Mouse (Mus musculus) megakaryocyte progenitor cell, adult 5-6 weeks (primary cell): ENCODE data around the gene Pcbd2. TPM values are rescaled to one million over a fixed set of nuclear protein-coding genes. Genes with fewer than 3 reads are reported as not detected.

Source experiments
- ATAC-seq: replicated peaks from 2 replicates; pipeline ENCODE4 v1.8.0; 2016; ENCODE audit warnings: mild to moderate bottlenecking, moderate TSS enrichment, inconsistent platforms; ENCODE audit not compliant: poor library complexity
- total RNA-seq, 2 experiments: library from RNA; stranded (forward) in 1 of 2; stranded (reverse) in 1 of 2; fragments of 157-497, 149-512 nt in 1 of 2; fragments of 200-1000 nt in 1 of 2; gene quantifications; 2 replicates each; pipeline versions ENCODE4 v1.2.3 to v1.2.4; 2015 to 2017

Gene Pcbd2
- total RNA-seq, 2 experiments from 2014 or later: 18.4 to 38.6 TPM

GRCm38 (mm10) chr13:55733628-55734502 lies 6.7 kb downstream of the Pcbd2 start:
- ATAC-seq: no peak

GRCm38 (mm10) chr13:55737885-55738284 lies 10.7 kb downstream of the Pcbd2 start:
- ATAC-seq: no peak

GRCm38 (mm10) chr13:55742306-55742705 lies 15.1 kb downstream of the Pcbd2 start:
- no peak for ATAC-seq

GRCm38 (mm10) chr13:55754380-55754779 lies 27.2 kb downstream of the Pcbd2 start:
- peak; percentile 74 for ATAC-seq

GRCm38 (mm10) chr13:55756789-55757188 lies 29.6 kb downstream of the Pcbd2 start:
- no peak for ATAC-seq

GRCm38 (mm10) chr13:55757645-55758044 lies 30.5 kb downstream of the Pcbd2 start:
- ATAC-seq: peak; percentile 69

- no peak for ATAC-seq
These were observed 33.4 kb downstream of the Pcbd2 start for GRCm38 (mm10) chr13:55760576-55760975.

- ATAC-seq: no peak
These were observed 34.3 kb downstream of the Pcbd2 start for GRCm38 (mm10) chr13:55761486-55761885.

GRCm38 (mm10) chr13:55774352-55774751 lies 47.2 kb downstream of the Pcbd2 start:
- no peak for ATAC-seq

- no peak for ATAC-seq
These were observed 47.9 kb downstream of the Pcbd2 start for GRCm38 (mm10) chr13:55775056-55775455.

- ATAC-seq: no peak
These were observed 57.1 kb downstream of the Pcbd2 start, which contains the start of gene Catsper3 for GRCm38 (mm10) chr13:55784268-55784667. Gene Catsper3, plus strand, starts transcription at chr13:55784568.

- no peak for ATAC-seq
These were observed 59.0 kb downstream of the Pcbd2 start for GRCm38 (mm10) chr13:55786120-55786519.

GRCm38 (mm10) chr13:55801246-55801645 lies 74.1 kb downstream of the Pcbd2 start:
- no peak for ATAC-seq

- ATAC-seq: no peak
These were observed 76.8 kb downstream of the Pcbd2 start for GRCm38 (mm10) chr13:55803973-55804372.

- ATAC-seq: no peak
These were observed 82.0 kb downstream of the Pcbd2 start for GRCm38 (mm10) chr13:55809041-55809623.

GRCm38 (mm10) chr13:55809707-55810106 lies 82.5 kb downstream of the Pcbd2 start:
- no peak for ATAC-seq

- no peak for ATAC-seq
These were observed 83.8 kb downstream of the Pcbd2 start for GRCm38 (mm10) chr13:55810947-55811346.

GRCm38 (mm10) chr13:55813490-55814016 lies 86.4 kb downstream of the Pcbd2 start:
- ATAC-seq: no peak

GRCm38 (mm10) chr13:55814834-55815233 lies 87.7 kb downstream of the Pcbd2 start:
- ATAC-seq: no peak

- ATAC-seq: no peak
These were observed 95.3 kb downstream of the Pcbd2 start for GRCm38 (mm10) chr13:55822499-55822898.

GRCm38 (mm10) chr13:55824151-55824945 lies 97.2 kb downstream of the Pcbd2 start:
- ATAC-seq: no peak
